Mouse (Mus musculus): ENCODE measurements around the gene C1qtnf2.

Gene C1qtnf2

GRCm38 (mm10) chr11:43537074-43537473, 63.0 kb downstream of the C1qtnf2 start:
- no peak for DNase-seq (ENCODE audit: low spot score)

- DNase-seq (ENCODE audit: low spot score) = no peak
Measured at GRCm38 (mm10) chr11:43539863-43540262, 65.8 kb downstream of the C1qtnf2 start.

Data from c-Kit-positive CD71-positive TER-119-positive erythroid progenitor cells, embryonic 14.5 days (primary cell).